8 mouse cellular contexts compared by ENCODE assay signal in the genomic region with DNA sequence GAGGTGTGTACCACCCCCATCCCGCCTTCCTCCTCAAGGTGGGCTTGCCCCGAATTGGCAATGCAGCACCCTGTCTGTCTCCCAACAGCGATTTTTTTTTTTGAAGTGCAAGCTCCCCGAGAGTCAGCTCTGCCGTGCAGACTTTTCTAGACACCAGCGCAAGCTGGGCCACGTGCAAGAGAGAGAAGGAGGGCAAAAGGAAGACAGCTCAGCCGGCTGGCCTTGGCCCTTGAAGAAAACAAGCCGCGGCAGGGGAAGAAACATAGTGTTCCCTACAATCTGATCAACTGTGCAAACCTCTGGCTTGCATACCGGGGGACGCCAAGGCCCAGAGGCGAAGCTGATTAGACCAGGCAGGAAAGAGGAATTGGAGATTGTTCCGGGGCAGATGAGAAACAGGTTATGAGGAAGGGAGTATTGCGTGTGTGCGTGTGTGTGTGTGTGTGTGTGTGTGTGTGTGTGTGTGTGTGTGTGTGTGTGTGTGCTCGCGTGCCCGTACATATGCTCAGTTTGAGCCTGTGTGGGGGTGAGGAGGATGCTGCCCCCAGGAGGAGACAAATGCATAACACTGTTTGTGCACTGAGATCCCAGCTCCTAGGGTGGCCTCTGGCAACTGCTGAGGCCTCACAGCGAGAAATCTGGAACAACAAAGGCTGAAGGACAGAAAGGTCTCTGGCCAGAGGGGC.
A peak's percentile ranks its signal among the peaks of the same experiment; 100 is the strongest.
DNase-seq lines count a peak whose midpoint lies in the region; ATAC-seq and TF ChIP-seq lines count a peak whose summit lies in the region.

No protein-coding gene starts in this region.

- TF ChIP-seq CTCF in liver, embryonic 14.5 days (IDR thresholded peaks at IDR 0.05; ENCODE audit: low read depth): peak; percentile 61
- TF ChIP-seq CTCF in stomach, postnatal 0 days (IDR thresholded peaks at IDR 0.05; ENCODE audit: low read depth): peak; percentile 73

- H3K4me2 ChIP-seq in embryonic facial prominence, embryonic 15.5 days (replicated peaks): peak overlapping the region; percentile 45
- H3K4me2 ChIP-seq in heart, embryonic 14.5 days (ENCODE audit: low read length): peak overlapping the region; percentile 57
- peak overlapping the region; percentile 37 for H3K4me2 ChIP-seq in kidney, embryonic 16.5 days (replicated peaks; ENCODE audit: low read depth, low read length)
- peak overlapping the region; percentile 47 for H3K4me2 ChIP-seq in liver, embryonic 14.5 days (ENCODE audit: low read depth)
- H3K4me2 ChIP-seq in stomach, postnatal 0 days (replicated peaks; ENCODE audit: low read depth): peak overlapping the region; percentile 40; the same call in 1 of the 2 replicates

- no peaks in the 10 kb centered on the region for H3K9me3 ChIP-seq in embryonic facial prominence, embryonic 15.5 days (replicated peaks)
- no peaks in the 10 kb centered on the region for H3K9me3 ChIP-seq in heart, embryonic 14.5 days (ENCODE audit: control insufficient read depth, low read length)
- no peaks in the 10 kb centered on the region for H3K9me3 ChIP-seq in kidney, embryonic 16.5 days (ENCODE audit: low read length)
- no peaks in the 10 kb centered on the region for H3K9me3 ChIP-seq in liver, embryonic 14.5 days (ENCODE audit: control insufficient read depth, low read length)
- no peaks in the 10 kb centered on the region for H3K9me3 ChIP-seq in stomach, postnatal 0 days (ENCODE audit: control insufficient read depth, low read length)

- H3K27ac ChIP-seq in embryonic facial prominence, embryonic 15.5 days (replicated peaks): peak overlapping the region; percentile 78
- H3K27ac ChIP-seq in heart, embryonic 14.5 days (replicated peaks in 1 of 2; ENCODE audit: control insufficient read depth in 1 of 2, insufficient read depth in 1 of 2, low read depth in 2 of 2, low read length in 2 of 2): no peak overlapping the region
- H3K27ac ChIP-seq in kidney, embryonic 16.5 days (ENCODE audit: low read length): peak overlapping the region; percentile 47; the same call in 1 of the 2 replicates
- H3K27ac ChIP-seq in liver, embryonic 14.5 days: no peak overlapping the region
- peak overlapping the region; percentile 96 for H3K27ac ChIP-seq in stomach, postnatal 0 days (replicated peaks)

- H3K4me3 ChIP-seq in embryonic facial prominence, embryonic 15.5 days (replicated peaks): peak overlapping the region; percentile 16; the same call in 1 of the 2 replicates
- peak overlapping the region; percentile 8 to 22; a peak in 3 of 4 replicates for H3K4me3 ChIP-seq in heart, embryonic 14.5 days (ENCODE audit: control insufficient read depth in 1 of 2, insufficient read depth in 1 of 2, low read depth in 1 of 2, low read length in 2 of 2)
- peak overlapping the region; percentile 24; the same call in 1 of the 2 replicates for H3K4me3 ChIP-seq in kidney, embryonic 16.5 days (ENCODE audit: low read length)
- no peak overlapping the region; a peak in 1 of 4 replicates for H3K4me3 ChIP-seq in liver, embryonic 14.5 days (ENCODE audit: insufficient read depth in 1 of 2, low read depth in 2 of 2, low read length in 2 of 2)
- no peak overlapping the region; the same call in 1 of the 2 replicates for H3K4me3 ChIP-seq in stomach, postnatal 0 days (ENCODE audit: low read depth, low read length)

- no peak for TF ChIP-seq EP300 in liver, embryonic 14.5 days (IDR thresholded peaks at IDR 0.05; ENCODE audit: low read depth)
- TF ChIP-seq EP300 in stomach, postnatal 0 days (optimal IDR thresholded peaks at IDR 0.05): no peak

- 7% methylated on average over 20 of the region's 20 CpGs for WGBS in embryonic facial prominence, embryonic 15.5 days
- 21% methylated on average over 20 of the region's 20 CpGs for WGBS in heart, embryonic 14.5 days
- whole genome bisulfite sequencing in kidney, embryonic 16.5 days: 37% methylated on average over 20 of the region's 20 CpGs
- WGBS in liver, embryonic 14.5 days (ENCODE audit: insufficient replicate concordance): 11% methylated on average over 20 of the region's 20 CpGs
- WGBS in stomach, postnatal 0 days: 22% methylated on average over 20 of the region's 20 CpGs

- H3K4me1 ChIP-seq in embryonic facial prominence, embryonic 15.5 days: peaks cover 47% of the 10 kb centered on the region
- H3K4me1 ChIP-seq in heart, embryonic 14.5 days (ENCODE audit: control insufficient read depth in 2 of 2, insufficient read depth in 2 of 2, low read length in 2 of 2): peaks cover 12 to 17% of the 10 kb centered on the region in 2 experiments
- H3K4me1 ChIP-seq in kidney, embryonic 16.5 days (ENCODE audit: insufficient read depth, low read length): peaks cover 19% of the 10 kb centered on the region
- H3K4me1 ChIP-seq in liver, embryonic 14.5 days (replicated peaks; ENCODE audit: control insufficient read depth in 2 of 2, insufficient read depth in 2 of 2, low read length in 1 of 2): peaks cover 0 to 13% of the 10 kb centered on the region in 2 experiments; a peak in 3 of 4 replicates
- H3K4me1 ChIP-seq in stomach, postnatal 0 days (replicated peaks; ENCODE audit: control insufficient read depth, insufficient read depth): peaks cover 10% of the 10 kb centered on the region

- no peaks in the 10 kb centered on the region for H3K36me3 ChIP-seq in embryonic facial prominence, embryonic 15.5 days
- H3K36me3 ChIP-seq in heart, embryonic 14.5 days (ENCODE audit: control insufficient read depth, insufficient read depth, low read length): no peaks in the 10 kb centered on the region
- no peaks in the 10 kb centered on the region for H3K36me3 ChIP-seq in kidney, embryonic 16.5 days (ENCODE audit: insufficient read depth, low read length)
- H3K36me3 ChIP-seq in liver, embryonic 14.5 days (replicated peaks; ENCODE audit: control insufficient read depth, insufficient read depth, low read depth): no peaks in the 10 kb centered on the region
- no peaks in the 10 kb centered on the region for H3K36me3 ChIP-seq in stomach, postnatal 0 days (ENCODE audit: control insufficient read depth, insufficient read depth, low read length)

- H3K9ac ChIP-seq in embryonic facial prominence, embryonic 15.5 days: no peak overlapping the region
- peak overlapping the region; percentile 38 for H3K9ac ChIP-seq in heart, embryonic 14.5 days (ENCODE audit: low read length)
- no peak overlapping the region; the same call in 1 of the 2 replicates for H3K9ac ChIP-seq in kidney, embryonic 16.5 days (replicated peaks; ENCODE audit: low read length)
- H3K9ac ChIP-seq in liver, embryonic 14.5 days (replicated peaks): no peak overlapping the region
- H3K9ac ChIP-seq in stomach, postnatal 0 days (ENCODE audit: low read length): peak overlapping the region; percentile 48; the same call in 1 of the 2 replicates

- peak; percentile 3 for DNase-seq in 416B (ENCODE audit: low read depth)
- peak; percentile 85 for DNase-seq in adrenal gland, postnatal 14 days
- no peak for DNase-seq in liver, embryonic 14.5 days (ENCODE audit: low read depth in 3 of 3, low spot score in 3 of 3)
- DNase-seq in neural tube, embryonic 10.5 days (ENCODE audit: extremely low spot score, low spot score): peak; percentile 20
- peak; percentile 72 for DNase-seq in stomach, postnatal 0 days (ENCODE audit: low spot score)

- peak; percentile 54 for ATAC-seq in embryonic facial prominence, embryonic 15.5 days (ENCODE audit: insufficient number of reproducible peaks, low FRiP score, low TSS enrichment, low read depth)
- ATAC-seq in heart, embryonic 14.5 days (ENCODE audit: insufficient number of reproducible peaks, insufficient read depth, low FRiP score, low read depth): 0 out of 2 replicates have a peak, but pooled peaks have one; percentile 52
- ATAC-seq in kidney, embryonic 16.5 days (ENCODE audit: low FRiP score, low TSS enrichment): peak; percentile 69; the same call in 1 of the 2 replicates
- peak; percentile 63 for ATAC-seq in liver, embryonic 14.5 days (ENCODE audit: insufficient read depth)
- ATAC-seq in stomach, postnatal 0 days (ENCODE audit: low FRiP score, low TSS enrichment): peak; percentile 80

- H3K27me3 ChIP-seq in embryonic facial prominence, embryonic 15.5 days: no peaks in the 10 kb centered on the region
- H3K27me3 ChIP-seq in heart, embryonic 14.5 days (ENCODE audit: control insufficient read depth, insufficient read depth, low read length): no peaks in the 10 kb centered on the region
- no peaks in the 10 kb centered on the region for H3K27me3 ChIP-seq in kidney, embryonic 16.5 days (ENCODE audit: insufficient read depth, low read length)
- H3K27me3 ChIP-seq in liver, embryonic 14.5 days (ENCODE audit: control insufficient read depth, insufficient read depth, low read length): no peaks in the 10 kb centered on the region
- no peaks in the 10 kb centered on the region for H3K27me3 ChIP-seq in stomach, postnatal 0 days (ENCODE audit: control insufficient read depth, insufficient read depth, low read length)

Comparison
In these comparisons a context has a peak if more than half of its experiments do, and no peak if none do; other contexts are left out.
1. DNase-seq: peak in 416B (single experiment), adrenal gland, postnatal 14 days (single experiment), neural tube, embryonic 10.5 days (single experiment) and stomach, postnatal 0 days (single experiment); none in liver, embryonic 14.5 days (0 of 3).
2. H3K27ac ChIP-seq: peak in embryonic facial prominence, embryonic 15.5 days (single experiment), kidney, embryonic 16.5 days (single experiment) and stomach, postnatal 0 days (single experiment); none in heart, embryonic 14.5 days (0 of 2) and liver, embryonic 14.5 days (single experiment).
3. H3K4me3 ChIP-seq: peak in embryonic facial prominence, embryonic 15.5 days (single experiment), heart, embryonic 14.5 days (2 of 2) and kidney, embryonic 16.5 days (single experiment); none in liver, embryonic 14.5 days (0 of 2) and stomach, postnatal 0 days (single experiment).
4. H3K9ac ChIP-seq: peak in heart, embryonic 14.5 days (single experiment) and stomach, postnatal 0 days (single experiment); none in embryonic facial prominence, embryonic 15.5 days (single experiment), kidney, embryonic 16.5 days (single experiment) and liver, embryonic 14.5 days (single experiment).
5. Peak in every context shown above with its lines, with median percentiles within 50 percentile points of each other: ATAC-seq and H3K4me2 ChIP-seq.